Mouse (Mus musculus) gastrocnemius, adult 18-20 months (tissue): ENCODE results near the gene Park7. TPM values are rescaled to one million over a fixed set of nuclear protein-coding genes. Genes with fewer than 3 reads are reported as not detected.

ENCODE experiments used
- DNase-seq: peaks from one replicate; pipeline ENCODE4 v3.0.0; 2021; ENCODE audit warnings: low spot score
- long read RNA-seq, 2 experiments: library from polyadenylated mRNA; stranded (forward); transcript quantifications; one replicate each; pipeline ENCODE4 v2.0.0; 2021
- total RNA-seq, 2 experiments: library from RNA; stranded (reverse); gene quantifications; 2 replicates each; pipeline ENCODE4 v1.2.3; 2021

The Park7 gene
- total RNA-seq = 100 to 1,000 TPM; 750 to 787 TPM
- long read RNA-seq, experiment 1, transcript Park7-201 (7 exons, 908 nt) = major isoform, 702 of 1,117 reads
- long read RNA-seq, experiment 1, partial matches to known transcripts = 159 of 1,117 reads
- long read RNA-seq, experiment 1, other reads (novel, unspliced or antisense) = 252 of 1,117 reads
- long read RNA-seq, experiment 2, transcript Park7-201 (7 exons, 908 nt) = major isoform, 511 of 913 reads
- long read RNA-seq, experiment 2, transcript Park7-207 (3 exons, 472 nt) = minor isoform, 16 of 913 reads
- long read RNA-seq, experiment 2, partial matches to known transcripts = 80 of 913 reads
- long read RNA-seq, experiment 2, other reads (novel, unspliced or antisense) = 302 of 913 reads

- peak; percentile 97 for DNase-seq
Observed at GRCm38 (mm10) chr4:150914290-150914733, at the start of gene Park7, which contains the start of gene Tnfrsf9. Park7 (minus strand) TSS chr4:150914437. Tnfrsf9 (plus strand) TSS chr4:150914562.

GRCm38 (mm10) chr4:150963711-150964110, 49.5 kb upstream of the Park7 start:
- peak; percentile 15 for DNase-seq

GRCm38 (mm10) chr4:150962231-150962630, 48.0 kb upstream of the Park7 start:
- no peak for DNase-seq

DNA sequence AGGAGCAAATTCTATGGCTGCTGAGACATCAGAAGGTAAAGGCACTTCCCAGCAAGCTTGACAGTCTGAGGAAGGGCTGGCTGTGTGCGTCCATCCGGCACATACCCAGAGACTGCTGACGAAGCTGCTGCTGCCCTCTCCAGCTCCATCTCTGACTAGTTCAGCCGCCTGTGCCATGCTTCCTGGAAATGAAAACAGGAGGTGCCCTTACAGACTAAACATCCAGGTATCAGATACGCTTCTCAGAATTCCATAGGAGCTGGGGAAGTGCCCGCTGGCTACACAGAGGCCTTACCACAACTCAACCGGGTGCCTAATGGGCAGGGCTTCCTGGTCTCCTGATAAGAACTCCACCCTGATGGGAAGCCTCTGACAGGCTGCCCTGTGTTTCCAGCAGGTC, 44.3 kb upstream of the Park7 start:
- DNase-seq = peak; percentile 24

- DNase-seq = no peak
Observed at GRCm38 (mm10) chr4:150957106-150957458, 42.8 kb upstream of the Park7 start.

GRCm38 (mm10) chr4:150956369-150957105, 42.3 kb upstream of the Park7 start:
- DNase-seq = no peak

DNA sequence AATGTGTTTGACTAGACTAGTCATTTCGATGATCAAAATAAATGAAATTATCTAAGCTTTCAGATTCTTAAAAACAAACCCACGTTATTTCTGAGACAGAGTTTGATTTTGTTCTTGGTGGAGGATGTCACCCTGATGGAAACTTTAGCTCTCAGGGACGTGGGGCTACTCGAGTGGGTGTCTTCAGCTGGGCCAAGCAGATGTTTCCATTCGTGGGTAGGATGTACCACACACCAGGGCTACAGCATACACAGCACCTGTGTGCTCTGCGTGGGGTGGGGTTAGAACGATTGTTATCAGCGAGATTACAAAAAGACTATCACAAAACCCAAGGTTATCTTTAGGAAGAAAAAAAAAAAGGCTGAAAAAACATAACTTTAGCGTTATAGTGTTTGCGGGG, 36.7 kb upstream of the Park7 start:
- no peak for DNase-seq

GRCm38 (mm10) chr4:150944707-150945106, 30.5 kb upstream of the Park7 start:
- DNase-seq = no peak

- DNase-seq = no peak
Observed at GRCm38 (mm10) chr4:150939991-150940651, 25.9 kb upstream of the Park7 start.

DNA sequence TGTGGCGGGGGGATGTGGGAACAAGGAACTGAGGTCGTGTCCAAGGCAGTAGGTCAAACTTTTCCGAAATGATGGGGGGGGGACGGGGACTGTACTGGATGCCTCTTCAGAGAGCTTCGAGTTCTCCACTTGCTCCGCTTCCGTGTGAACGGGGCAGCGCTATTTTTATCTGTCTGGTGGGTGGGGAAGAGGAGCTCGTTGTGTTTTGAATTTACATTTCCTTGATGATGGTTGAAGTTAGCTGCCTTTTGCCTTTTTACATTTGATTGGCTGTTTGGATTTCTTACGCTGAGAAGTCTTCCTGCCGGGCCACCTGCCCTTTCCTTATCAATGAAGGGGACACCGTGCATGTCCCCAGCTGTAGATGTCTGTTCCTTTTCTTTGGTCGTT, 23.8 kb upstream of the Park7 start:
- no peak for DNase-seq

GRCm38 (mm10) chr4:150937293-150938062, 23.2 kb upstream of the Park7 start:
- DNase-seq = peak; percentile 18

DNA sequence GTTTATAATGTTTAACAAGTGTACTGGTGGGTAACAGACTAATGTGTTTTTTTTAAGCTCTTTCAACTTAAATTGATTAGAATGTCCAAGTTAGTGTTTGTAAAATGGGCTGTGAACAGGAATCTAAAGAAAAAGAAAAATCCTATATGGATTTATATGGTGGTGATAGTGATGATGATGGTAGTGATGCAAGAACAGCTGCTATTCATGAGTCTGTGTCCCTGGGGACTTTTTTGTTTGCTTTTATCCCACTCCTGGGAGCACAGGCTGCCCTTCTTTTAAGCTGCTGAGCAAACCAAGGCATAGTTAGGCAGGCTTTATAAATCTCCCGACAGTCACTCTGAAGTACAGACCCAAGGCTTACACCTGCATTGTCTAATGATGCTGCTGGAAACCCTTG, 19.3 kb upstream of the Park7 start:
- DNase-seq = no peak

DNA sequence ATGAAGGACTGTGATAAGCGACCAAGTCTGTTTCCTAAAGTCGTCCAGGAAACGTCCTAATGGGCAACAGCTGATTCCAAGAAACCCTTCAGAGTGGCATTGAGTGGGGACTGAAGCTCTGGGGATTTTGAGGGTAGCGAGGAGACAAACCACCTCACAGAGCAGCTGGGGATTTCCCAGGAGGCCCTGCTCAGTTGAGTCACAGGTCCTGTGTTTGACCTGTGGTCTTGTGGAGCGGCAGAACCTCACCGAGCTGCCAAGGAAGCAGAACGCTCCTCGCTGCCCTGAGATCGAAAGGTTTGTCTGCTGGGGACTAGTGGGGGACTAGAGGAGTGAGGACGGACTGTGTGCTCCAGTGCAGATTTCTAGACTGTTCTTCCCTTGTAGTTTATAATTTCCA, 13.6 kb upstream of the Park7 start:
- no peak for DNase-seq

- DNase-seq = no peak
Observed at GRCm38 (mm10) chr4:150926924-150927705, 12.9 kb upstream of the Park7 start.

DNA sequence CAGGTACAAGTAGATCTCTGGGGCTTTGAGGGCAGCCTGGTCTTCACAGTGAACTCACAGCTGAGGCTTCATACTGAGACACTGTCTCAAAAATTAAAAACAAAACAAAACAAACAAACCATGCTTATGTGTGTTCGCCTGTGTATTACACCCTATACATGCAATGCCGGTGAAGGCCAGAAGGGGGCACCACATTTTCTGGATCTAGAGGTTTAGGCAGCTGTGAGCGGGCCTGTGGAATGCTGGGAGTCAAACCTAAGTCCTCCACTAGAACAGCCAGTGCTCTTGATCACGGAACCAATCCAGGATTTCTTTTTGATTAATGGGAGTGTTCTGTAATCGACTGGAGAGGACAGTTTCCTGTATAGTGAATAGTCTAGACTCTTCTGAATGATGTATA, 11.7 kb upstream of the Park7 start:
- DNase-seq = no peak

DNA sequence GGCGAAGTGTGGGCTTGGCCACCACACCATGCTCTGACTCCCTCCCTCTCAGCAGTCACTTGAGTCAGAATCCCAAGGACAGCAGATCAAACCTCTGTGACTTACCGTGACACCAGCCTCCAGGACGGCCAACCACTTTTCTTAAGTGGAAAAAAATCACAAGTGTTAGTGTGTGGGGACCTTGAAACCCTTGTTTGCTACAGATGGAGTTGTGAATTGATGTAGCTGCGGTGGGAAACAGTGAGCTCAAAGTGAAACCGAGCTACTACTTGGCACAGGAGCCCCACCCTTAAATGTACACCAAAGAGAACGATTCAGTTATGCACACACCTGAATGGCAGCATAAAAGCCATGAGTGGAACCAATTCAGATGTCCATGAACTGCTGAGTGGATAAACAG, 10.7 kb upstream of the Park7 start:
- DNase-seq = no peak

DNA sequence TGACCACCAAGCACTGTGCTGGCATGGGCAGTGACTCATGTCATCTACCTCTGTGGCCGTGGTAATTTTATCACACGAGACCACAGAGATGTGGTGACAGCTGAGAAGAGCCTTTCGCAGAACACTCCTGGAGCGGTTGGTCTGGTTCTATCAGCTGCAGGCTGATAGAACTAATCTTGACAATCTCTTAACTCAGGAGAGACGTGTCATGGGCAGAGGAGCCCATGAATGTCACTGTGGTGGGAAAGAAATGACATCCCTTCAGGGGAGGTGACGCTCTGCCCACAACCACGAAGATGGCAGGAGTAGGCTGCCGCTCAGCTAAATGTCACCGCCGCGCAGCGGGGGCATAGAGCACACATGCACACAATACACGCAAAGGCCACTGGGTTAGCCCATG, 10.1 kb upstream of the Park7 start:
- DNase-seq = no peak

DNA sequence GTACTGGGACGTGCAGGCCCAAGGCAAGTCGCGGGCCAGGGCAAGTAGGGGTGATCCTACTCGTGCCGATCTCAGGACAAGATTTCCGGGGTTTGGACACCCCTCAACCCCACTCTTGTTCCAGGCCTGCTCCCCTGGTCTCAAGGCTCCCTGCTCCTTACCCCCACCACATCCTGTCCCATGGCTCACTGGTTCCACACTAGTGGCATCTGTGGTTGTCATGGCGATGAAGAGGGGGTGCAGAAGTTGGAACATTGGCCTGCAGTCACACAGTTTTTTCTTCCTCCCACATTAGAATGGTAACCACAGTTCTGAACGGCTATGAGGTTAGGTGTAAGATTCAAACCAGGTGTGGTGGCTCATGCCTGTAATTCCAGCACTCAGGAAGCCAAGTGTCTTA, 7.0 kb upstream of the Park7 start:
- DNase-seq = no peak

- DNase-seq = no peak
Observed at GRCm38 (mm10) chr4:150917336-150918027, 3.2 kb upstream of the Park7 start.
